Mouse (Mus musculus) central nervous system, embryonic 14 days (tissue): ENCODE data around the gene Endod1. TPM values are rescaled to one million over a fixed set of nuclear protein-coding genes. Genes with fewer than 3 reads are reported as not detected.

Source experiments
- polyA plus RNA-seq: library from polyadenylated mRNA; depleted of rRNA; stranded (reverse); fragments of >200 nt; gene quantifications from 2 replicates; pipeline ENCODE4 v1.2.3, GENCODE M21; 2012; rRNA removed

Gene Endod1
- 8.4 and 11.4 TPM in 2 replicates for polyA plus RNA-seq

GRCm38 (mm10) chr9:14381353-14382055, at the start of gene Endod1:
Endod1 (minus strand) TSS chr9:14381507.

Other genes with a start within 250 kb of the Endod1 start
- gene Sesn3, start 106.4 kb downstream of the Endod1 start, polyA plus RNA-seq: 17.9 and 22.1 TPM in 2 replicates
- gene Kdm4d, start 119.0 kb upstream of the Endod1 start, polyA plus RNA-seq: 0.27 and 0.31 TPM in 2 replicates
- 108 and 121 TPM in 2 replicates for gene Cwc15, start 119.1 kb upstream of the Endod1 start, polyA plus RNA-seq